In the genomic region with DNA sequence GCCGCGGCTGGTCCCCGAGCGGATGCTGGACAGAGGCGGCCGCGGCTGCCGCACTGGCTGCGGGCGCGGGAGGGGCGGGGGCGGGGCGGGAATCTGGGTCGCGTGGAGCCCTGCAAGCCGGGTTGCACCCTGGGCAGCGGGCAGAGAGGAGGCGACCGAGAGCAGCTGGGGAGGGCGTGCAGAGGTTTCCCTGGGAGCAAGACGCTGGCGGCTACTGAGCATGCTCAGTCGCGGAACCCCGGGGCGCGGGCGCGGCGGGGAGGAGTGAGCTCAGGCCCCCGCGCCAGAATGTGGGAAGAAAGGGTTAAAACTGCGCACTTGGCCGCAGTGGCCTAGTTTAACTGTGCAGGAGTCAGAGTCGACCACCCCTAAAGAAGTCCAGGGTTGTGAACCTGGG, we compare ENCODE assay signal across 8 mouse cellular contexts. TPM values are rescaled to one million over a fixed set of nuclear protein-coding genes. Genes with fewer than 3 reads are reported as not detected.
DNase-seq lines count a peak whose midpoint lies in the region; ATAC-seq and TF ChIP-seq lines count a peak whose summit lies in the region.

A gene (minus strand): TSS at position 180 of the 397 bp plus-strand sequence.

- no peaks in the 10 kb centered on the region for H3K36me3 ChIP-seq in liver, embryonic 14.5 days (replicated peaks; ENCODE audit: control insufficient read depth, insufficient read depth, low read depth)

- no peak within 1 kb of the TSS for H3K9ac ChIP-seq in liver, embryonic 14.5 days (replicated peaks)

- peak within 1 kb of the TSS; percentile 33 for H3K4me2 ChIP-seq in liver, embryonic 14.5 days (ENCODE audit: low read depth)

- peak within 1 kb of the TSS; percentile 4 to 30; a peak in 2 of 4 replicates for H3K4me3 ChIP-seq in liver, embryonic 14.5 days (ENCODE audit: insufficient read depth in 1 of 2, low read depth in 2 of 2, low read length in 2 of 2)

- H3K27ac ChIP-seq in liver, embryonic 14.5 days, result no peak within 1 kb of the TSS

- no peaks in the 10 kb centered on the region for H3K9me3 ChIP-seq in liver, embryonic 14.5 days (ENCODE audit: control insufficient read depth, low read length)

- WGBS in liver, embryonic 14.5 days (ENCODE audit: insufficient replicate concordance), result 2% methylated on average over 35 of the region's 36 CpGs

- no peaks in the 10 kb centered on the region for H3K4me1 ChIP-seq in liver, embryonic 14.5 days (replicated peaks; ENCODE audit: control insufficient read depth in 2 of 2, insufficient read depth in 2 of 2, low read length in 1 of 2)

- DNase-seq in ovary, adult 18-20 months (ENCODE audit: low spot score), result peak; percentile 53
- no peak for DNase-seq in ovary, postnatal 10 days (ENCODE audit: low spot score)
- DNase-seq in cerebellum, postnatal 25 days, result peak; percentile 74 to 81
- peak; percentile 46 to 68 for DNase-seq in frontal cortex, postnatal 25 days (ENCODE audit: low spot score in 2 of 2)
- peak; percentile 61 to 71 for DNase-seq in kidney, postnatal 4 days
- DNase-seq in liver, embryonic 14.5 days (ENCODE audit: low read depth in 3 of 3, low spot score in 3 of 3), result no peak
- peak; percentile 94 for DNase-seq in retina, postnatal 1 day

- ATAC-seq in liver, embryonic 14.5 days (ENCODE audit: insufficient read depth), result no peak
- no peak for ATAC-seq in activated CD4-positive, CD25-positive, alpha-beta regulatory T cell, adult 4 months

- TF ChIP-seq EP300 in liver, embryonic 14.5 days (IDR thresholded peaks at IDR 0.05; ENCODE audit: low read depth), result no peak

- H3K27me3 ChIP-seq in liver, embryonic 14.5 days (ENCODE audit: control insufficient read depth, insufficient read depth, low read length), result peaks cover 28% of the 10 kb centered on the region

- TF ChIP-seq CTCF in liver, embryonic 14.5 days (IDR thresholded peaks at IDR 0.05; ENCODE audit: low read depth), result no peak

RNA-seq across cellular contexts. Expression of the gene that starts here (rescaled TPM):
- 0.03 and 0.08 TPM in 2 replicates for polyA plus RNA-seq in liver, embryonic 14.5 days (2012; rRNA removed)
- not detected in 2 replicates for polyA plus RNA-seq in liver, embryonic 14.5 days (2014; fragmentation: Nextera tagmentation; extraction: Ambion mirVana)
- not detected for polyA plus RNA-seq in activated CD4-positive, CD25-positive, alpha-beta regulatory T cell, adult 4 months (2017; shearing (Covaris generic))

Comparison
In these comparisons a context has a peak if more than half of its experiments do, and no peak if none do; other contexts are left out.
1. DNase-seq: peak in ovary, adult 18-20 months (single experiment), cerebellum, postnatal 25 days (2 of 2), frontal cortex, postnatal 25 days (2 of 2), kidney, postnatal 4 days (2 of 2) and retina, postnatal 1 day (single experiment); none in ovary, postnatal 10 days (single experiment) and liver, embryonic 14.5 days (0 of 3).